Mouse (Mus musculus) 3T3-L1 (cell line): ENCODE measurements around the gene F12.

Experiments used
- DNase-seq: peaks from one replicate; pipeline ENCODE4 v3.0.0-alpha.2; 2015; ENCODE audit warnings: low read depth, low spot score

The F12 gene

DNA sequence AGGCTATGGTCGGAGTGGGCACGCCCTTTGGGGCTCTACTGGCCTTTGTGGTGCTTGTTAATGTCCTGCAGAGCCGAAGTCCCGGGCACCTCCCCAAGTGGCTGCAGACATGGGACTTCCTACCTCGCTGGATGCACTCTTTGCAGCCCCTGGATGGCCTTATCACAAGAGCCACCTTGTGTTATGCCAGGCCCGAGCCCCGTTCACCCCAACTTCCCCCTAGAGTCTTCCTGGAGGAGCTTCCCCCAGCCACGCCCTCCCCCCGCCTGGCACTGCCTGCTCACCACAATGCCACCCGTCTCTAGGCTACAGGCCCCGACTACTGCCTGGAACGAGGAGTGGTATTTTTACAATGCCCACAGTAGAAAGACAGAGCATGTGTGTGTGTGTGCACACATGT is 13.3 kb downstream of the F12 start:
- no peak for DNase-seq

DNA sequence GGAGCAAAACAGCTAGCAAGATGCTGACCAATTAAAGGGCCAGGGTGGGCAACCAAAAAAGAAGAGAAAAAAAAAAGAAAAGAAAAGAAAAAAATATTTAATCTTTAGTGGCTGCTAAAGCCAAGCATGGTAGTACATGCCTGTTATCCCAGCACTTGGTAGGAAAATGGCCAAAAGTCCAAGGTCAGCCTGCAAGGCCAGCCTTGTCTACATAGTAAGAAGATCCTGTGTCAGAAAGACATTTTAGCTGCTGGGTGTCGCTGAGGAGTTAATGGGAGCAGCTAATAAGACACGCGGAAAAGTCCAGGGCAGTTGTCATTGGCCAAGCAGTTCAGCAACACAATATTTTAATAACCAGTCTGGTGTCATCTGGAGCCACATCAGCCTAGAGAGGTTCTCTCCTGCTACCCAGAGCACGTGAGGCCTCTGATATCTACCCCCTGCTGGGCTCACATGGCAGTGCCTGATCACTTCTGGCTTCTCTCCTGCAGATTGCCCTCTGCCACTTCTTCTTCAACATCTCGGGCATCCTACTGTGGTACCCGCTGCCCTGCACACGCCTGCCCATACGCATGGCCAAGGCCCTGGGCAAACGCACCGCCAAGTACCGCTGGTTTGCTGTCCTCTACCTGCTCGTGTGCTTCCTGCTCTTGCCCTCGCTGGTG is 13.8 kb downstream of the F12 start:
- no peak for DNase-seq

DNA sequence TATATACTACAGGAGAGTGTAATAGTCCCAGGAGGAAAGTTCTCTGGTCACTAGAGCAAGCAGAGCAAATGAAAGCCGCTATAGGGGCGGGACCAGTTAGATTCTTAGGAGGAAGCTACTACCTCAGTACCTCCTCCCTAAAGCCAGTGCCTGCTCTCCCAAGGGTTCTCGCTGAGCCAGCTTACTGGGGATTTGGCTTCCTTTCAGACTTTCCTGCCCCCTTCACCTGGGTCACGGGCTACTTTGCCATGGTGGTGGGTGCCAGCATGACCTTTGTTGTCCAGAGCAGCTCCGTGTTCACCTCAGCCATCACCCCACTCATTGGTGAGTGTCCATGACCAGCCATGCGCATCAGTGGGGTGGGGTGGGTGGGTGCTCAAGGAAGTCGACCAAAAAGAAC is 14.8 kb downstream of the F12 start:
- no peak for DNase-seq

DNA sequence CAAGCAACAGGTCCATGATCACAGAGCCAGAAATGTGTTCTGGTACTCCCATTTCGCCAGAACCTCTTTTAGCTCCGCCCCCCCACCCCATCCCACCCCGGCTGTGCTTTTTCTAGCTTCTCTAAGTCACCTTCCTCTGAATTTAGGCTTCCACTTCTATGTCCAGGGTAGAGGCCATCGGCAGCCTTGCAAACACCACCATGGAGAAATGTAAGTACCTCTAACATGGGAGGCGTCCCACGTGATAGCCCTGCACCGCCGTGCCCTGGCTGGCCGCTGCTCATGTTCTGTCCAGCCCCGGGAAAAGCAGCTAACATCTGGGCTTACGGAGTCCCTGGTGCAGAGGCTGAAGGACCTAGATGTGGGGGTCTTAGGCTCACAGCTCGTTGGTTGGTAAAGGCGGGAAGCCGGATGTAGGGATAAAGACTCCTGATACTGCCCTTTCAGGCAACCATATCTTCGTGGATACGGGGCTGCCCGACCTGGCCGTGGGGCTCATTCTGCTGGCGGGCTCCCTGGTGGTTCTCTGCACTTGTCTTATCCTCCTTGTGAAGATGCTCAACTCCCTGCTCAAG is 18.0 kb downstream of the F12 start:
- DNase-seq = no peak

DNA sequence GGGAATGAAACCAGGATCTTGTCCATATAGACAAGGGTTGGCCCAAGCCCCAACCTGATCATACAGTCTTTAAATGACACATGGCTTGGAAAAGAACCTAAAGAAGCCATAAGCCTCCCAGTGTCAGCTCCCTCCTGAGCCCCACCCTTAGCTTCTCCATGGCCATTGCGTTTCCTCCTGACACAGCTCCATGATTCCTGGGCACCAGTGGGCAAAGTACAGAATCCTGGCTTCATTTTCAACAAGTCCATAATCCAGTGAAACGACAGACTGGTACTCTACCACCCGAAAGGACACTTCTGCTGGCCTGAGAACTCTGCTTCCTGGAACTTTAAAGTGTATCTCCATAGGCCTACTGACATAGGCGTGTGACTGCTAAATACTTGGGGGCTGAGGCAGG is 19.3 kb downstream of the F12 start:
- DNase-seq = no peak

DNA sequence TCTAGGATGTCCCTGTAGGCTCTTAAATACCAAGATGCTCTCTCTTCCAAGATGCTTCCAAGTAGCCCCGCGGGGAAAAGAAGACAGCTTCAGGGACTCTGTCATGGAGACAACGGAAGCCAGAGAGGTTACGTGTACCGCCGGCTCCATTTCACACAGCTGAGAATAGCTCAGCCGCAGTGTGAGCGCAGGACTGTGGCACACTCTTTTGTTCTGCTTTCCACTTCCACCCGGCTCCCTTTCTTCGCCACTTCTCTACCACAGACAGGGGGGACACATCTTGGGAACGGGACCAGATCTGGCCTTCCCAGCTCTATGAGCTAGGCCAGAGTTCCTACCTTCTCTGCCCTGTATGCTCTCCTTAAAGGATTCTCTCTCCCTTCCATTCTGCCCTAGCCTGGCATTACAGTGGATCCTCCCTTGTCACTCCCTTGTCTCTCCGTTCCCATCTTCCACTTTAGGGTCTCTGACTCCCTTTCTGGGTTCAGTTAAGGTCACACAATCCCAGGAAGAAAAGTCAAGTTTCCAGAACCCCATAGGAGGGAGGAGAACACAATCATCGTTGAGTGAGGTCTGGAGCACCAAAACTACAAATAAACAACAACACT is 20.7 kb downstream of the F12 start:
- no peak for DNase-seq

DNA sequence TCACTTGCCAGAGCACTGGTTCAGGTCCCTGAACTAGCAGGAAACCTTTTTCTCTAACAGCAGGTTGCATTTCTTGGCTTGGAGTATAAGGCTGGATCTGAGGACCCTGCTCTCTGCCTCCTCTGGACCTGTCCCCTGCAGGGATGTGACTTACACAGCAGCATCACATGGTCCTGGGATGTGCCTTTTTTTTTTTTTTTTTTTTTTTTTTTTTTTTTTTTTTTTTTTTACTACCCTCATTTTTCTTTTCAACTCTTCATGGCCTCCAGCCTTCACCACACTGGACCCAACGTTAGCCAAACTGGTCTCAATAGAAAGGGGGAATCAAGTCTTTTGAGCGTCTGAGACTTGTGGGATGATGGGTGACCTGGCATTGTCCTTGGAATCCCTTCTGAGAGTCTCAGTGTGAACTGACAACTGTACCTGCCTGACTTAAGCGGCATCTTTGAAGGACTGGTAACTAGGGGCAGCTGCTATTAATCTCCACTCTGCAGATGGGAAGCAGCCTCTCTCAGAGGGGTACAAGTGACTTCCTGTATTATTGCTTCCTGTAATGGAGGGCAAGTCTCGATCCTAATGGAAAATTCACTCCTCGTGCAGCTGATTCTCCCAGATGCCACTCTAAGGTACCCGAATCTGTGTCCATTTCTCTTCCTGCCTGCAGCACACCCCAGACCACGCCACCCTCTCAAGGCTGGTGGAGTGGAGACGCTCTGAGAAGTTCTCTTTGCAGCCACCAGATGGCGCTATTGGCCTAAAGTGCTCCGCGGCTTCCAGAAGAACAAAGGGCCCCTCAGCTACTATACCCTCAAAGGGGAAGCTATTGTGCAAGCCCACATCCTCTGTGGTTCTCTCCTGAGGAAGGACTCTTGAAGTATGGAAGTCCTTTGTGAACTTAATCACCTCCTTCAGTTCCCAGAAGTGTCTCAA is 21.5 kb downstream of the F12 start:
- DNase-seq = peak; percentile 82

DNA sequence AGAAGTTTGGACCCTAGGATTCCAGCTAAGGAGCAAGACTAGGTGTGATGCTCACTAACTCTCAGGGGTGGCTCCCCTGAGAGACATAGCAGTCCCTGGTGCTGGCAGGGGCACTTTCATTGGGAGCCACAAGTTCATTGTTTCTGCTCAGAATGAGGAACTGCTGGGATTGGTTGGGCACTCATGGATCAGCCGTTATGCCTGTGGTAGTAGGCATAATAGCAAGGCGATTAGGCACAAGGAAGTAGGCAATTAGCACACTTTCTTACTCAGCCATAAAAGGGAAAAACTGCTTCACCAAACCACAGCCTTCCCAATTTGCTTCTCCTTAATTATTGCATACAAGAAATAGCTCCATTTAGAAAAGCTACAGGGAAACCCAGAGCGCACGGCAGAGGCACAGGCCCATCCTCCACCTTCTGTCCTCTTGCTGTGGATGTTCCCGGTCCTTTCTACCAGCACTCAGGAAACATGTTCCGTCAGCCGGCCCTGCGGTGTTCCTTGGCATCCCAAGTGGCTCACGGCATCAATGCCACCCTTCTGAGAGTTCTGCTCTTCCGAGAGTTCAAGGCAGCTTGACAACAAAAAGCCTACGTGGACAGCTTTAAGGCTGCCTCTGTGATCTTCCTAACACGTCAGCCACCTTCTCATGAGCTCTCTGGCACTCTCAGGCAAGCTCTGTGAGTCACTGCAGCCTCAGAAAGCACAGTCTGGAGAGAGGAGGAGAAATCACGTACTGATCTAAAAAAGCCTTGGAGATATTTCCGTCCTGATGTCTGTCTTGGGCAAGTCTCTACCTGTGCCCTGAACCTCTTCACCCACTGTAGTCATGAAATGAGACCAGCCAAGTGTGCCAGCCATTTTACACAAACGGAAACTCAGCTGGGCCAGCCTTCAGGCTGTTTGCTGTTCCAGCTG is 22.4 kb downstream of the F12 start:
- peak; percentile 55 for DNase-seq

DNA sequence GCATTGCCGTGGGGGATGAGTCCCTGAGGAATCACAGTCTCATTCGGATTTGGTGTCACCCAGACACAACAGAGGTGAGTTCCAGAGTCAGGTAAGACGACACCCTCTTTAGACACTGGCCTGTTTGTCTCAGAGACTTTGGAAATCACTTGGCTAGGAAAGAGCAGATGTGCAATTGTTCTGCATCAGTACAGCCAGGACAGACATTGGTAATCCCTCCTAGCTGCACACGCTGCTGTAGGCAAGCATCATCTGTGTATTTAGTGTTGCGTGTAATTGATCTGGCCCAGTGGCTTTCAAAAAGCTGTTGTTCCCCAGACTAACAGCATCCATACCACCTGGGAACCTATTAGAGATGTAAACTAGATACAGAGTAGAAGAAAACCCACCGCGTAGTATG is 23.3 kb downstream of the F12 start:
- no peak for DNase-seq

DNA sequence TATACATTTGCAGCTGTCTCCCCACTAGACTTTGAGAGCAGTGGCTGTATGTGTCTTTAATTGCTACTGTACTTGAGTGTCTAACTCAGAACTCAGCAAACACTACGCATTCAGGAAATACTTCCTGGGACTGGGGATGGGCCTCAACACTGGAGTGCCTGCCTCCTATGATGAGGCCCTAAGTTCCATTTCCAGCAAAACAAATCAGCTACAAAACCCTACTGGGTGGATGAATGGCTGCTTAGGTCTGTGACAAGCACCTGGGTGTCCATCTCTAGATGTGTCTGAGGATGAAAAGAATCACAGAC is 26.6 kb downstream of the F12 start:
- DNase-seq = no peak

DNA sequence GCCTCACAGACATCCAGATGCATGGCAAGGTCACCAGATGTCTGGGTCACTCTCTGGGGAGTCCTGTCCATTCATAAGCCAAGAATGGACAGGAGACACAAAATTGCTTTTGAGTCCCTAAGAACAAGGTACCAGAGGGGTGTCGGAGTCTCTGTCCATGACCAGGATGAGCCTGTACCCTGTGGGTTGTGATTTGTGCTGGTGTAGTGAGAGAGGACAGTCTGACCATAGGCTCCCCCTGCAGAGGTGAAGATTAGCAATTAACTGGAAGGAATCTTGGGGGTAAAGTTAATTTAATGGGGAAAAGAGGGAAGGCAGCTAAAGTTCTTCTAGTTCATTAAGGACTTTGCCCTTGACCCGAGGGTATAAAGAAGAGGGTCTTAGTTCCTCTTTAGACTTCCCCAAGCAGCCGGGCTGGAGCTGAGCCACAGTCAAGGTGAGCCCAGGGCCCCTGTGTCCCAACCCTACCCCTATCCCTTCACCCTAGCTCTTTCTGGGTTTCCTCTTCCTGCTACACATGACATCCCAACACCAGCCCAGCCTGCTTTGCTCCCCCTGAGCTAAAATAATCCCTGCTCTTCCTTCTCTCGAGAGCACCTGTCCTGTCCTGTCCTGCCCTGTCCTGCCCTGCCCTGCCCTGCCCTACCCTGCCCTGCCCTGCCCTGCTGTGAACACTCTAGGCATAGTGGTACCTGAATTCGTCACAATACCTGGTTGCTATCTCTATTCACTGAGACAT is 27.1 kb downstream of the F12 start:
- no peak for DNase-seq

DNA sequence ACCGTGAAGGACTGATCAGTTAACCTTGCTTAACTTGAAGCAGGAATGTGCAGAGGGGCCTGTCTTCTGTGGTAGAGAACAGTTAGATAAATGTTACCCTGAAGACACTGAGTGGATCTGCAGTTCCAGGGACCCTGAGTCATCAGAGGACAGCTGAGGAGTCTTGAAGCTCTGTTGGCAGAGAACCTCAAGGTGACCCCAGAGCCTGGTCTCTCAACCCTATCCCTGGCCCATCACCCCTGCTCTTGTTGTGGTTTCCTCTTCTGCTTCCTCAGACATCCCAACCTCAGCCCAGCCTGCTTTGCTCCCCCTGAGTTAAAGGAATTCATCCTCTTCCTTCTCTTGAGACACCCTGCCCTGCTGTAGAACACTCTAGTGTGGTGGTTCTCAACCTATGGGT is 28.5 kb downstream of the F12 start, which contains the start of gene Slc34a1:
Slc34a1 (plus strand) TSS at position 100 of the 400 bp plus-strand sequence.
- DNase-seq = no peak

DNA sequence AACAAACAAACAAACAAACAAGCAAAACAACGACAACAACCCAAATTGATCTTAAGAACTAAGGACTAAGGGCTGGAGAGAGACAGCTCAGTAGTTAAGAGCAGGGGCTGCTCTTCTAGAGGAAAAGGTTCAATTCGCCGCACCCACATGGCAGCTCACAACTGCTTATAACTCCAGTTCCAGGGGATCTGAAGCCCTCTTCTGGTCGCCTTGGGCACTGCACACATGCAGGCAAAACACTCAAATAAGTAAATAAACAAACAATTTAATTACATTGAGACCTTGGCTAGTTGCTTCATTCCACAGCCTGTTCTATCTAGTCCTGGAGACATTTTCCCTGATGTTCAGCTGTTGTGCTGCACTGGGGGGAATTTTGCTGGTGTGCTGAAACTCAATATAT is 33.7 kb downstream of the F12 start:
- DNase-seq = peak; percentile 23

DNA sequence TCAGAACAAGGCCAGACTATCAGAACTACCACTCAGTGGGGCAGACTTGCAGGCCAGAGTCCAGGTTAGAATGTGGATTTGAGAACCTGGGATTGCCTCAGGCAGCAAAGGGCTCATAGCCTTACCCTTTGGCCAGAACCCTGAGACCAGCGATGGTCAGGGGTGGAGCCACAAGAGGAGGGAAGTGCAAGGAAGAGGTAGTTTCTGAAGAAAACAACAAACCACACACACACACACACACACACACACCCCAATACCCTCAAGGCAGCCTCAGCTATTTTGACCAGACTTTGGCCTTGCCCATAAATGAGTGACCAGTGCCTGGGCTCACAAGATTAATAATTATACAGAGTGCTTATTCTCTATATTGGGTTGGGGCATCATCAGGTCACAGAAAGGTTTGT is 35.0 kb downstream of the F12 start:
- DNase-seq = no peak

DNA sequence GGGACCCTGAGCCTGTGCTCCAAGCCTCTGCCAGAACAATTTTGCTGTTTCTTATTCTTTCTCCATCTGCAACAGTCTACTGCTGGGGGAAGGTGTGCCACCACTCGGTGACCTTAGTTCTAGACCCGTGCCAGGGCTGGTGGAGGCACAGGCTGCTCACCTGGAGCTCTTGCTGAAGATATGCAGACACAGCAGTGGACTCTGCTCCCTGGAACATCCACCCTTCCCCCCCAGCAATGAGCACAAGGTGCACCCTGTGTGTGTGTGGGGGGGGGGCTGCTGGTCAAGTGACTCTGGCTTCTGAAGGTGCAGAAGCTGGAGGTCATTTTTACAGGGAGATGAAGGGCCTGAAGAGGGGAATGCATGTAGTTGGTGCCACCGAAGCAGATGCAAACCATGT is 35.9 kb downstream of the F12 start:
- DNase-seq = no peak

DNA sequence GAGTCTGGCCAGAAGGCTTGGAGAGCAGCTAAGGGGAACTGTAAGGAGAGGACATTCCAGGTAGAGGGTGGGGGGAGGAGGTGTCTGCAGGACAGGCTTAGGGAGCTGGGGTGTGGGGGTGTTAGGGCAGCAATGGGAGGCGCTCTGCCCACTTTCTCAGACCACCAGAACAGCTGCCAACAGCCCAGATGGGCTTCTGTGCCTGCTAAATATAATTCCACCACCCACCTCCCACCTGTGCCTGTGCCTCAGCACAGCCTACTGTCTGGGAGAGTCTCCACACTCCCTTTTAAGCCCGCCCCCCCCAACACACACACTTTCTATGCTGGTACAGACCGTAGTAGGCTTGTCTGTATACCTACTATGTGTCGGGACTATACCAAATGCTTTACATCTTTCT is 44.8 kb downstream of the F12 start:
- no peak for DNase-seq

DNA sequence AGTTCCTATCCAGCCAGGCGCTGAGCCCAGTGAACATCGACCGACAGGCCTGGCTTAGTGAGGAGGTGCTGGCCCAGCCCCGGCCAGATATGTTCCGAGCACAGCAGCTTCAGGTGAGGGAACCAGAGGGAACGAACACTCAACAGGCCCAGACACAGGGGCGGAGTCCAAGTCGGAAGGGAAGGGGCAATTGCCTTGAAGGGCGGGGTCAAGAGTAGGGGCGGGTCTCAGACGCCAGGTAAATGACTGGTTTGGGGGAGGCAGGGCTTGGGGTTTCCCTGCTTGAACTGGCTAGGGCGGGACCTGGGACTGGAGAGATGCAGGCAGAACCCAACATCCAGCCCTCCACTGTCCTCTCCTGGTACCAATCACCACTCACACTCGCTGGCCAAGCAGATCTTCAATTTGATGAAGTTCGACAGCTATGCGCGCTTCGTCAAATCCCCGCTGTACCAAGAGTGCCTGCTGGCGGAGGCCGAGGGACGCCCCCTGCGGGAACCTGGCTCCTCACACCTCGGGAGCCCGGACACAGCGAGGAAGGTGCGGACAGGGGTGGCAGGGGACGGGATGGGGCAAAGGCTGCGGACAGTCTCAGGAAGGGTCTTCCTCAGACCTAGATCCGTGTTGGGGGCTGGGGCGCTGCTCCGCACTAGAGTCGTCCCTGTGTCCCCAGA is 47.5 kb downstream of the F12 start:
- DNase-seq = no peak

DNA sequence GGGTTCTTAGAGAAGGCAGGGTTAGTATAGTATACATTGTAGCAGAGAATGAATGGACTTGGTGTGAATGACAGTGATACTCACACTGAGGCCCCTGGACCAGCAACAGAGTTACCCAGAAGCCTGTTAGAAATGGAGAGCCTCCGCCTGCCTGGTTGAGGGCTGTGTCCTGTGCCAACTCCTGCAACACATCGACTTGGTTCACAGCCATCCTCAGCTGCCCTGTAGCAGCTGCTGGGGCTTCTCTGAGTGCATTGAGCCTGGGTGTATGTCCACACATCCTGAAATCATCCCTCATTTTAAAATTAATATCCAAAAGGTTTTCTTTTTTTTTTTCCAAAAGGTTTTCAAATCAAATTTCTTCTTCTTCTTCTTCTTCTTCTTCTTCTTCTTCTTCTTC is 50.7 kb downstream of the F12 start:
- DNase-seq = no peak

DNA sequence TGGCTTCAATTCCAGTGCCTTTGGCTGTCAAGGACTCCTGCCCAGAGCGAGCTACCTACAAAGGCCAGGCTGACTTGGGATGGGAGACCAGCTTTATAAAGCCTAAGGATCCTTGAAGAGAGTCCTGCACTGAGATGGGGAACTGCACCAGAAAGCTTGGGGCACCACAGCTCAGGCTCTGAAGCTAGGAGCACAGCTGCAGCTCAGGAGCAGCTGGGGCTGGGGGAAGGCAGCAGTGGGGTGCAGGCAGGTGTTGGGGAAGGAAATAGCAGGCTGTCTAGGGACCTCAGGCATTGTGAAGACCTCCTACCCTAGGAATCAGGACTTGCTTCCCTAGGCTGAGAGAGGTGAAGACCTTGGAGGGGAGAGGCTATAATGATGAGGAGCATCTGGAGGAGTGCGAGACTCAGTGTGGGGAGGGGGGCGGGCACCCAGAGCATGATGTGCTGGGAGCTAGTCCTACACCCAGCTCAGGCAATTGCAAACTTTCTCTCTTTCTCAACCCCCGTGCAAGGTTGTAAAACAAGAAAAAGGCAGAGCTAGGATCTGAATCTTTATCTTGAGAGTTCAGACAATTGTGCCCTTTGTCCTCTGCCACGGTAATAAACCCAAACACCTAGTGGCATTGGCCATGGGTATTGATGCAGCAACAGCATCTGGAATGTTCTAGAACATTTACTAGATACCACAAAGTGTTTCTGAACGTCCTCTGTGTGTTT is 52.2 kb downstream of the F12 start:
- DNase-seq = no peak

DNA sequence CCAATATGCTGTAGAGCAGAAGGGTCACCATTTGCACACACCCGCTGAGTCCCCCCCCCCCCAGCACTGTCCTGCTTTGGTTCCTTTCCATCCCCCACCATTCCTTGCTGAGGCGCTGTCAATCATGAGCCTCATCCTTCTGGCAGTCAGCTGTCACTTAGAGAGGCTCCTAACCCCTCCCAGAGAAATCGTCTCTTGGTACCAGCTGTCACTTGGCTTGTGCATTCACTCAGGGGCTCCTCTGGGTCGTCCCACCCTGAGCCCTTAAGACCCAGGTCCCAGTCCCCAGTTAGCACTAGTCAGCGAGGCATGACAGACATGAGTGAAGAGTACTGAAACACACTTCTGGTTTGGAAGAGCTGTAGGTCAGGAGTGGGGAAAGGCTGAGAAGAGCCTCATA is 54.9 kb downstream of the F12 start:
- DNase-seq = no peak
